Mouse (Mus musculus): Measurements from ENCODE around the gene Agpat3. TPM values are rescaled to one million over a fixed set of nuclear protein-coding genes. Genes with fewer than 3 reads are reported as not detected.

Gene Agpat3
- polyA plus RNA-seq, 1 experiment from 2014 or later: 41.6 TPM

DNA sequence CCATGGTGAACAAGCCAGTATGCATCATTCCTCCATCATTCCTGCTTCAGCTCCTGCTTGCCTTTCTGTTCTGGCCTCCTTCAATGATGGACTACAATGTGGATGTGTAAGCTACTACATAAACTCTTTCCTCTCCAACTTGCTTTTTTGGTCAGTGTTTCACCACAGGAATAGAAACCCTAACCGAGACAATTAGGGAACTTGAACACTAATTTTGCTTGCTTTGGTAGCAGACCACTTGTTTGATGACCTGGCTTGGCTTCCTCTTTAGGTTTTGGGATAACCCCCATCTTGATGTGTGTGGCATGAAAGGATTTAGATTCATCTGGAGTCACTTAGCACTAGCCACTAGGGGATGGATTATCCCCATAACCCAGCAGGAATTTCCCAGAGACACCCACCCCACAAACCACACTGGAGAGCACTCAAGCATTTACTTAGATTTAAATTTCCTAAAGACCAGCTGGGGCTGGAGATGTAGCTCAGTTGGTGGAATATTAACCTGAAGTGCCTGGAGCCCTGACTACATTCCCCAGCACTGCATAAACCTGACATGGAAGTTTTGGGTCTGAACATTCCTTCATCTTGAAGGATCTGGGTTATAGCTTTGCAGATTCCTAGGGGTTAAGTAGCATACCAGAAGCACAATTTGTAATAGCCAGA is 3.8 kb upstream of the Agpat3 start:
- WGBS: 76% methylated on average over 1 of the region's 1 CpGs
- DNase-seq (ENCODE audit: low spot score): no peak
- peaks cover 18% of the 10 kb centered on the region for H3K4me1 ChIP-seq
- H3K27me3 ChIP-seq (ENCODE audit: low read depth, poor library complexity, severe bottlenecking): 0 out of 2 replicates have a peak, but pooled peaks cover 7% of the 10 kb centered on the region
- no peaks in the 10 kb centered on the region for H3K36me3 ChIP-seq
- no peak overlapping the region for H3K4me3 ChIP-seq
- H3K27ac ChIP-seq (replicated peaks): no peak overlapping the region
- no peaks in the 10 kb centered on the region for H3K9me3 ChIP-seq (replicated peaks)

DNA sequence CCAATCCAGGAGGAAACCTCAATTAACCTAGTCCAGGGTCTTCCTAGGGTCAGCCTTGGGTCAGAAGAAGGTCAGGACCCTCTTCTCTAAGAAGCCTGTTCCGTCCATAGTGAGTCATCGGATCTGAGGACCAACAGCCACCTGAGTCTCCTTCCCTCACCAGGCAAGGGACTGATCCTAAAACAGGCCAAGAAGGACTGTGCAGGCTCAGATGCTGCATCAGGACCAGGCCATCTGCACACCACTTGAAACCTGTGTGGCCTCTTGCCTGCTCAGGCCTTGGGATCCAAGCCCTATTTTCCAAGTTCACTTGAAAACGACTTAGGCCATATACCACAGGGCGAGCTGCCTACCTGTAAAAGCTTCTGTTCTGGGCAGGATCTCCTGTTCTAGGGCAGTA is 907 bp upstream of the Agpat3 start:
- peaks cover 31% of the 10 kb centered on the region for H3K4me1 ChIP-seq
- 0 out of 2 replicates have a peak, but pooled peaks cover 7% of the 10 kb centered on the region for H3K27me3 ChIP-seq (ENCODE audit: low read depth, poor library complexity, severe bottlenecking)
- H3K9me3 ChIP-seq (replicated peaks): no peaks in the 10 kb centered on the region
- 62% methylated on average over 4 of the region's 4 CpGs for WGBS
- no peak overlapping the region for H3K27ac ChIP-seq (replicated peaks)
- H3K4me3 ChIP-seq: peak overlapping the region; percentile 96; the same call in 1 of the 2 replicates
- peaks cover 7% of the 10 kb centered on the region; the same call in 1 of the 2 replicates for H3K36me3 ChIP-seq
- DNase-seq (ENCODE audit: low spot score): no peak

DNA sequence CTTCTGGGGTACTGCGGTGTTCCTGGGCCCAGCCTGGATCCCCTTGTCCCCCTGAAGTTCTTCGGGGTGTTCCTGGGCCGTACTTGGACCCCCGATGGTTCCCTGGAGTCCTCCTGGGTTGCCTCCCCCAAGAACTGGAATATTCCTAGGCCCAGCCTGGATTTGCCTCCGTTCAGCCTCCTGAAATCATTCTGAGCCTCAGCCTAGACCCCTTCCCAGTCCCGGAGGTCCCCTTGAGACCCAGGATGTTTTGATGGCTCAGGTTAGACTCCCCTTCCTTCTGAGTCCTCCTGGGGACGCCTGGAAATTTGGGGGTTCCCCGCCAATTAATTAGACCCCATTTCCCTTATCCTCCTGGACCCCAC is 359 bp upstream of the Agpat3 start:
- H3K36me3 ChIP-seq: peaks cover 10% of the 10 kb centered on the region; the same call in 1 of the 2 replicates
- peak overlapping the region; percentile 96 for H3K4me3 ChIP-seq
- 0 out of 2 replicates have a peak, but pooled peaks cover 7% of the 10 kb centered on the region for H3K27me3 ChIP-seq (ENCODE audit: low read depth, poor library complexity, severe bottlenecking)
- no peak for DNase-seq (ENCODE audit: low spot score)
- WGBS: 21% methylated on average over 8 of the region's 8 CpGs
- peaks cover 31% of the 10 kb centered on the region for H3K4me1 ChIP-seq
- H3K9me3 ChIP-seq (replicated peaks): no peaks in the 10 kb centered on the region
- peak overlapping the region; percentile 94 for H3K27ac ChIP-seq (replicated peaks)

DNA sequence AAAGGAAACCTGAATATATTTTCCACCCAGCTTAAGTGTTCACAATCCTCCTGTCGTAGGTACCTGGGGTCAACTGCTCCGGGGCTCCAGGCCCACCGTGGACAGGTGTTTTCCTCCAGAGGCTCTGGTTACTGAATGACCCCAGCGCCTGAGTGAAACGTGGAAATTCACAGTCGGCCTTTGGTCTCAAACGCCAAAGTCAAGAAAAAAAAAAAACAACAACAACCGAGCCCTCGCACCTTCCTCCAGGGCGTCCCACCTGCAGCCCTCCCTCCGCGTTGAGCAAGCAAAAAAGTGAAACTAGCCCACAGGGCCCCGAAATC is 764 bp downstream of the Agpat3 start:
- 0 out of 2 replicates have a peak, but pooled peaks cover 7% of the 10 kb centered on the region for H3K27me3 ChIP-seq (ENCODE audit: low read depth, poor library complexity, severe bottlenecking)
- WGBS: 3% methylated on average over 13 of the region's 13 CpGs
- H3K27ac ChIP-seq (replicated peaks): peak overlapping the region; percentile 94
- H3K4me1 ChIP-seq: peaks cover 31% of the 10 kb centered on the region
- peaks cover 13% of the 10 kb centered on the region; the same call in 1 of the 2 replicates for H3K36me3 ChIP-seq
- H3K9me3 ChIP-seq (replicated peaks): no peaks in the 10 kb centered on the region
- DNase-seq (ENCODE audit: low spot score): no peak
- H3K4me3 ChIP-seq: peak overlapping the region; percentile 96

GRCm38 (mm10) chr10:78350796-78351556 is 1.3 kb downstream of the Agpat3 start:
- Histone ChIP-seq H3K4me1 (peaks cover 31% of the 10 kb centered on the region), H3K9me3 (replicated peaks) (no peaks in the 10 kb centered on the region), H3K4me3 (peak overlapping the region; percentile 96), H3K27ac (replicated peaks) (0 out of 2 replicates have a peak overlapping the region, but pooled peaks have one; percentile 94), H3K36me3 (peaks cover 13% of the 10 kb centered on the region; the same call in 1 of the 2 replicates), H3K27me3 (ENCODE audit: low read depth, poor library complexity, severe bottlenecking) (0 out of 2 replicates have a peak, but pooled peaks cover 7% of the 10 kb centered on the region)
- DNase-seq (ENCODE audit: low spot score): no peak
- WGBS: 44% methylated on average over 6 of the region's 6 CpGs

DNA sequence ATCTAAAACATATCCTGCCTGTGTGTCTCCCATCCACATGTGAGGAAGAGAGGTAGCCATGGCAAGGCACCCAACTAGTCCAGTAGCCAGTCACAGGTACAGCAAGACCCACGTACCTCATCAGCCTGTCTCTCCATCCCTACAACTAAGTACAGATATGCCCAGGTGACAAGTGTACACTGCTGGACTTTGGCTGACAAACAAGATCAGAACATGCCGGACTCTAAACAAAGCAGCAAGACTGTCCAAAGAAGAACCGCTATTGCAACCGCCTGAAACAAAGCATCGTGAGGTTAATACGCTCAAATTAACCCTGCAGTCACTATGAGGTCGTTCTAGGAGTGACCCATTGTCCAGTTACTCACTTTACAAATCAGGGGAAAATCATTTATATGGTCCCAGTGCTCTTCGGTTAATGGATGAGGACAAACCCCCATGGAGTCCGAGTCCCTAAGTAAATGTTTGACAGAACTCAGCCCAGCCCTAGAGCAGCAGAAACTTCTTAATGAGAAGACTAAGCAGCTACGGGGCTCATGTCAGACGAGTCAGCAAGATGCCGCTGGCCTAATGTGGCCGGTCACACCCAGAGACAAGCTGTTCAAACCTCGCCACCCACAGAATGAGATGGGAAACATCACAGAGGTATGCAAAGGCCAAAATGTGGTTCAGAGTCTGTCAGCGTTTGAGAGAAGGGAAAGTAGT is 2.7 kb downstream of the Agpat3 start:
- Histone ChIP-seq H3K36me3 (peaks cover 13% of the 10 kb centered on the region; the same call in 1 of the 2 replicates), H3K27ac (replicated peaks) (no peak overlapping the region), H3K9me3 (replicated peaks) (no peaks in the 10 kb centered on the region), H3K4me1 (peaks cover 31% of the 10 kb centered on the region), H3K4me3 (no peak overlapping the region), H3K27me3 (ENCODE audit: low read depth, poor library complexity, severe bottlenecking) (0 out of 2 replicates have a peak, but pooled peaks cover 7% of the 10 kb centered on the region)
- DNase-seq (ENCODE audit: low spot score): no peak
- WGBS: 85% methylated on average over 15 of the region's 15 CpGs

DNA sequence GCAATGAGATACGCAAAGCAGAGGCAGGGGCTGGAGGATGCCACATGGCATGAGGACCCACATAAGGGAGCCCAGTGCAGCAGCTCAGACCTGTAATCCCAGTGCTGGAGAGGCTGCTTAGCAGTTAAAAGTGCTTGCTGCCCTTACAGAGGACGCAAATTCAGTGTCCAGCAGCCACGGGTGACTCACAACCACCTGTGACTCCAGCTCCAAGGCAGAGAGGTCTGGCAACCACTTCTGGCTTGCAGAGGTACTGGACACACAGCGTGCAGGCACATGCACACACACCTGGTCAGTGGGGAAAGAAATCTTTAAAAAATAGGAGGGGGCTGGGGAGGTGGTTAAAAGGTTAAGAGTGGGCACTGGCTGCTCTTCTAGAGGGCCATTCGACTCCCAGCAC is 4.1 kb downstream of the Agpat3 start:
- Histone ChIP-seq H3K9me3 (replicated peaks) (no peaks in the 10 kb centered on the region), H3K27ac (replicated peaks) (no peak overlapping the region), H3K36me3 (peaks cover 18% of the 10 kb centered on the region), H3K4me3 (no peak overlapping the region), H3K4me1 (peaks cover 30% of the 10 kb centered on the region), H3K27me3 (ENCODE audit: low read depth, poor library complexity, severe bottlenecking) (0 out of 2 replicates have a peak, but pooled peaks cover 4% of the 10 kb centered on the region)
- DNase-seq (ENCODE audit: low spot score): no peak
- 91% methylated on average over 5 of the region's 5 CpGs for WGBS

GRCm38 (mm10) chr10:78347486-78347885 is 4.8 kb downstream of the Agpat3 start:
- Histone ChIP-seq H3K27me3 (ENCODE audit: low read depth, poor library complexity, severe bottlenecking) (no peaks in the 10 kb centered on the region), H3K4me1 (peaks cover 23% of the 10 kb centered on the region), H3K27ac (replicated peaks) (no peak overlapping the region), H3K9me3 (replicated peaks) (no peaks in the 10 kb centered on the region), H3K36me3 (peaks cover 21% of the 10 kb centered on the region), H3K4me3 (no peak overlapping the region)
- DNase-seq (ENCODE audit: low spot score): no peak
- 84% methylated on average over 6 of the region's 6 CpGs for WGBS

GRCm38 (mm10) chr10:78345466-78345865 is 6.8 kb downstream of the Agpat3 start:
- Histone ChIP-seq H3K4me1 (peaks cover 7% of the 10 kb centered on the region), H3K36me3 (peaks cover 25% of the 10 kb centered on the region), H3K4me3 (no peak overlapping the region), H3K9me3 (replicated peaks) (no peaks in the 10 kb centered on the region), H3K27me3 (ENCODE audit: low read depth, poor library complexity, severe bottlenecking) (no peaks in the 10 kb centered on the region), H3K27ac (replicated peaks) (no peak overlapping the region)
- WGBS: 94% methylated on average over 2 of the region's 2 CpGs
- no peak for DNase-seq (ENCODE audit: low spot score)

GRCm38 (mm10) chr10:78342091-78342490 is 10.2 kb downstream of the Agpat3 start:
- H3K27me3 ChIP-seq (ENCODE audit: low read depth, poor library complexity, severe bottlenecking): no peaks in the 10 kb centered on the region
- H3K4me3 ChIP-seq: no peak overlapping the region
- WGBS: 96% methylated on average over 1 of the region's 1 CpGs
- no peaks in the 10 kb centered on the region for H3K4me1 ChIP-seq
- no peaks in the 10 kb centered on the region for H3K9me3 ChIP-seq (replicated peaks)
- no peak overlapping the region for H3K27ac ChIP-seq (replicated peaks)
- no peak for DNase-seq (ENCODE audit: low spot score)
- peaks cover 21% of the 10 kb centered on the region for H3K36me3 ChIP-seq

- H3K4me1 ChIP-seq: no peaks in the 10 kb centered on the region
- H3K27me3 ChIP-seq (ENCODE audit: low read depth, poor library complexity, severe bottlenecking): no peaks in the 10 kb centered on the region
- WGBS: 79% methylated on average over 5 of the region's 5 CpGs
- peaks cover 16% of the 10 kb centered on the region; the same call in 1 of the 2 replicates for H3K36me3 ChIP-seq
- H3K4me3 ChIP-seq: no peak overlapping the region
- no peaks in the 10 kb centered on the region for H3K9me3 ChIP-seq (replicated peaks)
- no peak overlapping the region for H3K27ac ChIP-seq (replicated peaks)
- DNase-seq (ENCODE audit: low spot score): no peak
Measured at GRCm38 (mm10) chr10:78338180-78338579, 14.1 kb downstream of the Agpat3 start.

GRCm38 (mm10) chr10:78334923-78335561 is 17.2 kb downstream of the Agpat3 start:
- H3K9me3 ChIP-seq (replicated peaks): no peaks in the 10 kb centered on the region
- no peak for DNase-seq (ENCODE audit: low spot score)
- H3K27ac ChIP-seq (replicated peaks): no peak overlapping the region
- H3K4me3 ChIP-seq: no peak overlapping the region
- H3K36me3 ChIP-seq: peaks cover 12% of the 10 kb centered on the region; the same call in 1 of the 2 replicates
- WGBS: 68% methylated on average over 6 of the region's 6 CpGs
- no peaks in the 10 kb centered on the region for H3K4me1 ChIP-seq
- H3K27me3 ChIP-seq (ENCODE audit: low read depth, poor library complexity, severe bottlenecking): no peaks in the 10 kb centered on the region
